Comparison of ENCODE assay signal across 9 mouse cellular contexts in the genomic region with DNA sequence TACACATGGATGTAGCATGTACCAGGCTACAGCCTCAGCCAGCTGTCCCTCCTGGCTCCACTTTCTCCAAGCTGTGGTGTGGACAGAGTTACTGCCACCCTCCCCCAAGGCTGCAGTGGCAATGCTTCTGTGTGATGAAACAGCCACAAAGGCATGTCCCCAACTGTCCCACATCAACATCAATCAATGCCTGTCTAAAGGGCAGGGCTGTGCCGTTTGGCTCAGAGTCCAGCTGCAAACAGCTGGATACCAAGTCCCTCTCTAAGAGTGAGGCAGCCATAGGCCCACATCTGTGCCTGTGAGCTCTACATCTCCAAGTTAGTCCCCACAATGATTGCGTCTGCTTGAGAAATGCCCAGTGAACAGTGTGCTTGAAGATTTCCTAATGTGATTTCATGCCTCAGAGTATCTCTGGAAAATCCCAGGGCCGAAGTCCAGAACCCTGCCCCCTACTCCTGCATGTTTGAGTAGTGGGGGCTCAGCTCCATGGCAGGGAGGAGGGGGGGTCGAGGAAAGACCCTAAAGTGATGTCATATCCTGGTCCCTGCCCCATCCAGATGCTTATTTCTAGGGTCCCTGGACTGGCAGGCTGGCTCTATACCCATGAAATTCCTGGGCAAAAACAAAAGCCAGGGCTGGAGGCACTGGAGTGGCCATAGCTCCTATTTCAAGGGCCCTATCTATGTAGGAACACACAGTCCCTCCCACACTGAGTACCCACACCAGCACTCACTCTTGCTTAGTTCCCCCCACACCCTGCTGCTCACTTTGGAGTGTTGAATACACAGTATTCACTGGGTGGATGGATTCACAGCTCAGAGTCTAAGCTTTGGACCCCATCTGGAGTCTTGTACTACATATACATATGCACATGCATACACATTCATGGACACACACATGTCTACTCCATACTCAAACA. TPM values are rescaled to one million over a fixed set of nuclear protein-coding genes. Genes with fewer than 3 reads are reported as not detected.
DNase-seq lines count a peak whose midpoint lies in the region; ATAC-seq and TF ChIP-seq lines count a peak whose summit lies in the region.
"Had no signal": no experiment of that assay in that cellular context is flagged by ENCODE, and none has a peak within 500 bp of the region (broad histone marks: within the 10 kb centered on the region; RNA-seq: fewer than 3 reads in every experiment).

No protein-coding gene starts in this region.

- TF ChIP-seq POLR2A in heart, adult 2 months (IDR thresholded peaks at IDR 0.05; ENCODE audit: insufficient read depth, low read depth, low read length), result no peak

- 38% methylated on average over 4 of the region's 4 CpGs for WGBS in heart, embryonic 13.5 days
- 44% methylated on average over 4 of the region's 4 CpGs for WGBS in heart, adult 2 months
- WGBS in midbrain, embryonic 12.5 days, result 31% methylated on average over 4 of the region's 4 CpGs

- TF ChIP-seq CTCF in heart, adult 2 months (IDR thresholded peaks at IDR 0.05), result no peak

- H3K9me3 ChIP-seq in heart, embryonic 13.5 days, result no peaks in the 10 kb centered on the region
- no peaks in the 10 kb centered on the region for H3K9me3 ChIP-seq in midbrain, embryonic 12.5 days
- H3K9me3 ChIP-seq: G1E had no signal

- H3K27ac ChIP-seq in heart, embryonic 13.5 days (replicated peaks), result peak overlapping the region; percentile 29
- H3K27ac ChIP-seq in heart, adult 2 months, result no peak overlapping the region
- peak overlapping the region; percentile 39; the same call in 1 of the 2 replicates for H3K27ac ChIP-seq in midbrain, embryonic 12.5 days (replicated peaks)

- no peak overlapping the region for H3K9ac ChIP-seq in heart, embryonic 13.5 days
- H3K9ac ChIP-seq in heart, adult 2 months (ENCODE audit: low read depth, low read length), result no peak overlapping the region
- no peak overlapping the region for H3K9ac ChIP-seq in midbrain, embryonic 12.5 days (replicated peaks)

- intact Hi-C loops in heart, adult 2 months (cut with DNase I), result no loop called here
- intact Hi-C loops in left cerebral cortex, postnatal 4 days (cut with DNase I), result no loop called here

- TF ChIP-seq EP300 in heart, adult 2 months (IDR thresholded peaks at IDR 0.05; ENCODE audit: insufficient read depth, low read depth, low read length), result no peak

- no peaks in the 10 kb centered on the region for H3K27me3 ChIP-seq in heart, embryonic 13.5 days (replicated peaks)
- H3K27me3 ChIP-seq in heart, adult 2 months (ENCODE audit: control insufficient read depth, insufficient read depth, low read length), result no peaks in the 10 kb centered on the region
- H3K27me3 ChIP-seq in midbrain, embryonic 12.5 days, result no peaks in the 10 kb centered on the region

- DNase-seq in heart, adult 2 months, result no peak
- peak; percentile 24 for DNase-seq in brain, adult 2 months (ENCODE audit: low read depth, low spot score)
- peak; percentile 56 for DNase-seq in kidney, postnatal 14 days
- DNase-seq in gastrocnemius, postnatal 10 days, result no peak
- DNase-seq in testis, postnatal 14 days (ENCODE audit: low spot score), result no peak
- DNase-seq in left cerebral cortex, postnatal 4 days, result no peak

- no peak overlapping the region for H3K4me3 ChIP-seq in heart, embryonic 13.5 days
- no peak overlapping the region for H3K4me3 ChIP-seq in heart, adult 2 months
- no peak overlapping the region for H3K4me3 ChIP-seq in midbrain, embryonic 12.5 days

- H3K79me2 ChIP-seq in heart, adult 2 months (replicated peaks; ENCODE audit: control insufficient read depth, insufficient read depth, low read length), result no peaks in the 10 kb centered on the region; the same call in 1 of the 2 replicates

- H3K4me1 ChIP-seq in heart, embryonic 13.5 days, result peaks cover 64% of the 10 kb centered on the region
- H3K4me1 ChIP-seq in heart, adult 2 months (ENCODE audit: control insufficient read depth, insufficient read depth, low read length), result no peaks in the 10 kb centered on the region
- peaks cover 10% of the 10 kb centered on the region for H3K4me1 ChIP-seq in midbrain, embryonic 12.5 days

- H3K36me3 ChIP-seq in heart, embryonic 13.5 days, result no peaks in the 10 kb centered on the region
- no peaks in the 10 kb centered on the region for H3K36me3 ChIP-seq in heart, adult 2 months (ENCODE audit: control insufficient read depth, insufficient read depth, low read length)
- no peaks in the 10 kb centered on the region for H3K36me3 ChIP-seq in midbrain, embryonic 12.5 days

- no peak for ATAC-seq in heart, embryonic 13.5 days (ENCODE audit: extremely low read depth, insufficient number of reproducible peaks, low FRiP score, low TSS enrichment)
- peak; percentile 34; the same call in 1 of the 2 replicates for ATAC-seq in midbrain, embryonic 12.5 days (ENCODE audit: low FRiP score, low read depth)

- H3K4me2 ChIP-seq in heart, embryonic 13.5 days, result no peak overlapping the region
- H3K4me2 ChIP-seq in midbrain, embryonic 12.5 days (replicated peaks), result no peak overlapping the region

RNA-seq across cellular contexts. Expression of a gene that starts 49.6 kb away (rescaled TPM):
- polyA plus RNA-seq in heart, embryonic 13.5 days (2015; fragmentation: Nextera tagmentation; extraction: Ambion mirVana), result 143 and 155 TPM in 2 replicates
- 1 to 10 TPM; 9.3 to 9.8 TPM for total RNA-seq in heart, adult 2 months (2021)
- 12.9 and 13.1 TPM in 2 replicates for polyA plus RNA-seq in heart, adult 2 months (2012; rRNA removed)
- 89.2 and 90.0 TPM in 2 replicates for polyA plus RNA-seq in midbrain, embryonic 12.5 days (2016; fragmentation: Nextera tagmentation; extraction: Ambion mirVana)
- total RNA-seq in gastrocnemius, postnatal 10 days (2021), result 10 to 100 TPM; 34.6 to 45.0 TPM
- 10 to 100 TPM; 18.4 to 21.4 TPM for total RNA-seq in left cerebral cortex, postnatal 4 days (2021)

Comparison
In these comparisons a context has a peak if more than half of its experiments do, and no peak if none do; other contexts are left out.
1. DNase-seq: peak in brain, adult 2 months (single experiment) and kidney, postnatal 14 days (single experiment); none in heart, adult 2 months (0 of 2), gastrocnemius, postnatal 10 days (single experiment), testis, postnatal 14 days (single experiment) and left cerebral cortex, postnatal 4 days (single experiment).